Mouse (Mus musculus) brain, embryonic 14.5 days (tissue): ENCODE measurements at regions not wholly inside any gene's neighbourhood (a gene's known extent, or its start where the extent isn't known, plus 50 kb on each side); places are given as distances from the start of the nearest gene placed in this dataset.

Experiments used
- CTCF ChIP-seq: fragments of 200-500 bp; IDR thresholded peaks from 2 replicates; pipeline ENCODE4 v1.5.1; 2012; ENCODE audit warnings: inconsistent platforms, mild to moderate bottlenecking, moderate library complexity, borderline replicate concordance; ENCODE audit not compliant: insufficient read depth, insufficient read length; ENCODE audit errors: extremely low read depth
- POLR2A ChIP-seq: fragments of 200-500 bp; IDR thresholded peaks from 2 replicates; pipeline ENCODE4 v1.6.1; 2012; ENCODE audit warnings: mild to moderate bottlenecking, inconsistent platforms, borderline replicate concordance; ENCODE audit not compliant: poor library complexity, insufficient read depth, insufficient read length, severe bottlenecking; ENCODE audit errors: extremely low read depth

DNA sequence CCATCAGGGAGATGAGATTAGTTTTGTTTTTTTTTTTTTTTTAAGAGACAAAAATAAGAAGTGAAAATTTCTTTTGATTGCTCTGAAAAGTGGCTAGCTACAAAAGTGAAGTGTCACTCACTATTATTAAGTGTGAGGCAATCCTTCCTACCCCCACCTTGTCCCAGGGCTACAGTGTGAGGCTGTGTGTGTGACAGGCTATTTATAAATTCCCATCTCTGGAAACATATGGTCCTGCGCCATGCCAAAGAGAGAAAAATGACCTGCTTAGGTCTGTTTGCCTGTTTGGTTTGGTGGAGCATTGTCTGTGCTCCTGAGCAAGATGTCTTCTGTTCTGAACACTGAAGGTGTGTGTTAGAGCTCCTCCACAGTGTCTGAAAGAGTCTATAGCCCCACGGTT lies 199.4 kb upstream of the Lpp start:
- no peak for TF ChIP-seq POLR2A
- TF ChIP-seq CTCF = no peak
